Mouse (Mus musculus) stomach, embryonic 14.5 days (tissue): ENCODE measurements at regions not wholly inside any gene's neighbourhood (a gene's known extent, or its start where the extent isn't known, plus 50 kb on each side); places are given as distances from the start of the nearest gene placed in this dataset.

ENCODE experiments used
- ATAC-seq: fragments of 200-750 bp; cut with Nextera tagmentation; 2 replicates; pipeline ENCODE4 v1.8.0; 2017; ENCODE audit warnings: low read depth, moderate TSS enrichment; ENCODE audit not compliant: insufficient number of reproducible peaks, insufficient read depth, low FRiP score
- H3K27ac ChIP-seq: fragments of 300-500 bp; sonication (generic); 2 replicates; pipeline ENCODE4 v1.5.1; 2014; ENCODE audit warnings: mild to moderate bottlenecking, low read length, moderate library complexity, mixed read lengths
- H3K27me3 ChIP-seq: fragments of 300-500 bp; sonication (generic); 2 replicates; pipeline ENCODE4 v1.6.1; 2014; ENCODE audit warnings: low read length, control low read depth, mixed read lengths; ENCODE audit not compliant: control insufficient read depth, insufficient read depth
- H3K36me3 ChIP-seq: fragments of 300-500 bp; sonication (generic); 2 replicates; pipeline ENCODE4 v1.6.1; 2014; ENCODE audit warnings: mild to moderate bottlenecking, control low read depth, low read length, moderate library complexity, mixed read lengths; ENCODE audit not compliant: control insufficient read depth, insufficient read depth
- H3K4me1 ChIP-seq: fragments of 300-500 bp; sonication (generic); 2 replicates; pipeline ENCODE4 v1.6.1; 2014; ENCODE audit warnings: low read length, control low read depth, mixed read lengths; ENCODE audit not compliant: control insufficient read depth, insufficient read depth
- H3K4me2 ChIP-seq: fragments of 300-500 bp; sonication (generic); replicated peaks from 2 replicates; pipeline ENCODE4 v1.6.1; 2014; ENCODE audit warnings: low read depth, low read length, control low read depth
- H3K4me3 ChIP-seq: fragments of 300-500 bp; sonication (generic); 2 replicates; pipeline ENCODE4 v1.5.1; 2014; ENCODE audit warnings: low read depth, low read length, control low read depth
- H3K9ac ChIP-seq: fragments of 300-500 bp; sonication (generic); replicated peaks from 2 replicates; pipeline ENCODE4 v1.6.1; 2014; ENCODE audit warnings: low read depth, mild to moderate bottlenecking, control low read depth, low read length, moderate library complexity, mixed read lengths
- H3K9me3 ChIP-seq: fragments of 300-500 bp; sonication (generic); 2 replicates; pipeline ENCODE4 v1.6.1; 2016; ENCODE audit warnings: low read depth, low read length, control low read depth; ENCODE audit not compliant: control insufficient read depth
- WGBS: fragments of 180-500 bp; shearing (Covaris S2); extraction: QIAGEN DNeasy Blood & Tissue Kit; methylation state at CpG from one replicate; pipeline ENCODE4 v1.1.7; 2014; 5-methylcytosine and 5-hydroxymethylcytosine counted together

GRCm38 (mm10) chr5:105976076-105976475 is 99.7 kb downstream of the Zfp326 start:
- H3K4me3 ChIP-seq, result no peak overlapping the region
- peak overlapping the region; percentile 8; the same call in 1 of the 2 replicates for H3K4me2 ChIP-seq

DNA sequence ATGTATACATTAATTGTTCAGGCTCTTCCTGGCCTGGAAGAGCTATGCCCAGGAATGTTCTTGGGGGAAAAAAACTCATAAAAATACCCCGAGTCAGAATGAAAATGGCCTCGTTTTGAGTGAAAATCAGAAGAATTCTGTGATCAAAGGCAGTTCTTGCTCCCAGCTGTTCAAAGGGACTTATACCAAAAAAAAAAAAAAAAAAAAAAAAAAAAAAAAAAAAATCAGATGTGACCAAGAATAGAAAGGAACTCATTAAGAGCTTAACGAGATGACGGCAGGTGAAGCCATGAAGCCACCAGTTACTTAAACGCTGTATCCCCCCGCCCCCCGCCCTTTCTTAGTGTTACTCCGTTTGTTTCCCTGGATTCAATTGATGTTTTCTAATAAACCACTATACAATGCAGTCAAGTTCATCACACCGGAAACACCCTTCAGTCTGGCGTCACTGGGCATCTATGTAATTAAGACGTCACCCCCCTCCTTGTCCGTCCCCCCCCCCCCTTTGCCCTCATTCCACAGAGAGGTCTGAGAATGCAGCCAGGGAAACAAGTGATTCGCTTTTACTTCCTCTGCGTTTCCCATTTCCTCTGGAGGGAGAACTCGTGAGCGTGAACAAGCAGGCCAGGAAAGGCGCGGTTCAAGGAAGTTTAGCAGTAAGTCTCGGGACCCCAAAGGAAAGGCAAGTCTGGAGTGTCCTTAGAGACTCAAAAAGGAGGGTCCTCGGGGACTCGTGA is 99.1 kb downstream of the Zfp326 start:
- Histone ChIP-seq H3K27ac (no peak overlapping the region), H3K4me3 (no peak overlapping the region), H3K9me3 (no peaks in the 10 kb centered on the region), H3K9ac (no peak overlapping the region), H3K4me1 (no peaks in the 10 kb centered on the region), H3K36me3 (no peaks in the 10 kb centered on the region), H3K4me2 (peak overlapping the region; percentile 8; the same call in 1 of the 2 replicates), H3K27me3 (no peaks in the 10 kb centered on the region)
- no peak for ATAC-seq
- 55% methylated on average over 21 of the region's 21 CpGs for WGBS

More at GRCm38 (mm10) chr5:105976076-105976475, 99.7 kb downstream of the Zfp326 start:
- H3K4me1 ChIP-seq, result no peaks in the 10 kb centered on the region
- no peaks in the 10 kb centered on the region for H3K27me3 ChIP-seq
- H3K27ac ChIP-seq, result no peak overlapping the region
- no peak overlapping the region for H3K9ac ChIP-seq
- 61% methylated on average over 5 of the region's 5 CpGs for WGBS
- ATAC-seq, result no peak
- no peaks in the 10 kb centered on the region for H3K36me3 ChIP-seq
- no peaks in the 10 kb centered on the region for H3K9me3 ChIP-seq

- ATAC-seq, result no peak
- Histone ChIP-seq H3K4me3 (no peak overlapping the region), H3K4me2 (no peak overlapping the region), H3K9me3 (no peaks in the 10 kb centered on the region), H3K9ac (no peak overlapping the region), H3K27me3 (no peaks in the 10 kb centered on the region), H3K27ac (no peak overlapping the region), H3K4me1 (no peaks in the 10 kb centered on the region), H3K36me3 (no peaks in the 10 kb centered on the region)
- 60% methylated on average over 18 of the region's 18 CpGs for WGBS
These were observed 98.3 kb downstream of the Zfp326 start for GRCm38 (mm10) chr5:105974576-105975177.
